Mouse (Mus musculus) ovary, adult 18-20 months (tissue): Measurements from ENCODE around the gene Gm20219.
"Not testable (repeated sequence)": the region's sequence is repeated elsewhere in the genome, so short reads cannot be mapped to it uniquely, and the experiment has no call there.

Source experiments
- DNase-seq: peaks from one replicate; pipeline ENCODE4 v3.0.0; 2022; ENCODE audit warnings: low spot score, mixed read lengths

Gm20219 gene

DNA sequence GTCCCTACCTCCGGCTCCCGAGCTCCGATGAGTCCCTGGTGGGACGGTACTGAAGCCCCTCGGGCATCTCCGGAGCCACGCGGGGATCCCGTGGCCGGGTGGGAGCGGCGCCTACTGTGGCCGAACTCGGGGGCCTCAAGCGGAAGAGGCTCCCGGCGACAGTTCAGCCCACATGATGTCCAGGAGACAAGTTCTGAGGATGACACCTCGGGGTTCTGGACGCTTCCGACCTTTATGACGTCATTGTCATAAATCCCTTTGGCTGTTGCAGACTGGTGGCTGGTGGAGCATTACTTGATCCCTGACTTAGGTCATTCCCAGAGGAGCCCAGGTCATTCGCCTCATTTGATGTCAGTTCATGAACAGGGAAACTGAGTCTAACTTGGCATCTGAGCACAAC, 41.9 kb downstream of the Gm20219 start, which contains the start of gene Znrf4:
Gene Znrf4 (minus strand): TSS at position 122 of the 400 bp plus-strand sequence.
- no peak for DNase-seq

DNA sequence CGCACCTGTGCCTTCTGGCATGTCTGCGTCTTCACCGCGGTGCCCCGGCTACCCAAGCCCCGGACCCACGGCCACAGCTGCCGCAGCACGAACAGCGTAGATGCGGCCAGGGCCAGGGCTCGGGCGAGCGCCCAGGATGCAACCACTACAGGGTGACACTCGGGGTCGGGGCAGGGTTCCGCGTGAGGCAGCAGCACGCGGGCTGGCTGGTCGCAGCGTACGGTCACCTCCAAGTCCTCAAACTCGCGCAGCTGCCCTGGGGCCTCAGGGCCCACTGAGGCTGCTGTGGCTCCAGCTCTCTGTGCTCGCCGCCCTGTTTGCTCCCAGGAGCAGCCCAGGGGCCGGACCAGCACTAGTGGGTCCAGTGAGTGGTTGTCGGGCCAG, 42.5 kb downstream of the Gm20219 start:
- DNase-seq = no peak

GRCm38 (mm10) chr17:56510970-56511706, 43.0 kb downstream of the Gm20219 start:
- DNase-seq = no peak

- no peak for DNase-seq
Measured at GRCm38 (mm10) chr17:56510473-56510969, 43.7 kb downstream of the Gm20219 start.

GRCm38 (mm10) chr17:56509707-56510472, 44.3 kb downstream of the Gm20219 start:
- no peak for DNase-seq

GRCm38 (mm10) chr17:56509021-56509640, 45.1 kb downstream of the Gm20219 start:
- DNase-seq = no peak

- peak; percentile 93 for DNase-seq
Measured at GRCm38 (mm10) chr17:56507161-56508068, 46.8 kb downstream of the Gm20219 start.

GRCm38 (mm10) chr17:56506417-56507065, 47.6 kb downstream of the Gm20219 start:
- DNase-seq = no peak

DNA sequence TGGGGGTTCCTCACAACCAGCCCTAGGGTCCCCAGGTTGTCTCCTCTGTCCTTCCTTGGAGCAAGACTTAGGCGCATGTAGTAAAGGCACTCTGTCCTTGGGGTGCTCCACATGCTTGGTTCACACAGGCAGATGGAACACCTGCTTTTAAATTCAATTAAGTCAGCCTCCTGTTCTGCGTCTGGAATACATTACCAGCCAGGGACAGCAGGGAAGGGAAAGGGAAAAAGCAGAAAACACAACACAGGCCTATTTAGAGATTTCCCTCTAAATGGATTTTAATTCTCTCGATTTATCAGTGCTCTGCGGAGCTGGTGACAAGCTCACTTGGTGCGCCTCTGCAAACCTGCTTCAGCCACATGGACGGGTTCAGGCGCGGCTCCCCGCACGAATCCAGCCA, 48.8 kb downstream of the Gm20219 start:
- no peak for DNase-seq

GRCm38 (mm10) chr17:56502526-56502925, 51.7 kb downstream of the Gm20219 start:
- DNase-seq = no peak

DNA sequence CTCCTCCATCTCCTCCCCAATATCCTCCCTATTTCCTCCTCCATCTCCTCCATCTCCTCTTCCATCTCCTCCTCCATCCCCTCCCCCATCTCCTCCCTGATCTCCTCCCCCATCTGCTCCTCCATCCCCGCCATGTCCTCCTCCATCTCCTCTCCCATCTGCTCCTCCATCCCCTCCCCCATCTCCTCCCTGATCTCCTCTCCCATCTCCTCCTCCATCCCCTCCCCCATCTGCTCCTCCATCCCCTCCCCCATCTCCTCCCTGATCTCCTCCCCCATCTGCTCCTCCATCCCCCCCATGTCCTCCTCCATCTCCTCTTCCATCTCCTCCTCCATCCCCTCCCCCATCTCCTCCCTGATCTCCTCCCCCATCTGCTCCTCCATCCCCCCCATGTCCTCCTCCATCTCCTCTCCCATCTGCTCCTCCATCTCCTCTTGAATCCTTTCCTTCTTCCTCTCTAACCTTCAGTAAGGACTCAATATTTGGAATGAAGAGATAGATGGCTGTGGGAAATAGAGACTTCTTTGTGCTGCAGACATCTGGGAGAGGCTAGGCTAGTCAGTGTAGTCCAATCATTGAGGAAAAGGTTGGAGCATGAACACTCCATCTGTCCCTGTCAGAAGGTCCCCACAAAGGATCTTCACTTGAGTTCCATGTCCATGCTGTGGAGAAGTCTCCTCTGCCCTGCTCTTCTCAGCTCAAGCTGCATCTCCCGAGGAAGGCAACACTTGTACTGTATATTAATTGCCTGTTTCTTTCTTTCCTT, 52.4 kb downstream of the Gm20219 start:
- DNase-seq = not testable (repeated sequence)
